Mouse (Mus musculus) gastrocnemius, postnatal 14 days (tissue): ENCODE measurements at regions not wholly inside any gene's neighbourhood (a gene's known extent, or its start where the extent isn't known, plus 50 kb on each side); places are given as distances from the start of the nearest gene placed in this dataset.

Experiments used
- DNase-seq: peaks from one replicate; pipeline ENCODE4 v3.0.0; 2021; ENCODE audit warnings: mixed read lengths
- intact Hi-C: fragments of 180-260 bp; cut with DNase I; formaldehyde crosslinking; loops from one replicate; pipeline ENCODE4 v1.15.1; 2025; ENCODE audit warnings: low total_unique reads

DNA sequence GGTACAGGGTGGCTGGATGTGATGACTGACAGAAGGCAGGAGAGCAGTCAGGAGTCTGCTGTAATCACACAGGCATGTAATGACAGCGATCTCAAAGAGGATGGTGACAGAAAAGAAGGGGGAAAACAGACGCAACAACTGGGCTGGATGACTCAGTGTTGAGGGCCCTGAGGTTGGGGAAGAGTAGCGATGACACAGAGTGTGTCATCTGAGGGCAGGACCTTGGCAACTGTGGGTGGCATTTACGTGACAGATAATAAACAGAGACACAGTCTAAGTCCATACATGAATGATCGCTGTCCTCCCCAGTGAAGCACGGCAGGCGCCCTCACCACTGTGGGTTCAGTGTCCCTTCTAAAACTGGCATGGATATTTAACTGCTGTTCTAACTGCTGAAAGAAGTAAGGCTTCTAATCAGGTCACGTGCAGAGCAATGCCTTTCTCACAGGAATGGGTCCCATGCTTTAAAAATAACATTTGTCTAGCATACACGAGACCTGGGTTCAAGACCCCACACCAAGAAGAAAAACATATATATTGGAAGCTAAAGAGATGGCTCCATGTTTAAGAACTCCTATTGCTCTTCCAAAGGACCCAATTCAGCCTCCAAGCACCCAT is 163.8 kb upstream of the Zfp703 start:
- no peak for DNase-seq
- intact Hi-C loops: no loop called here

GRCm38 (mm10) chr8:26815020-26815584 is 162.0 kb upstream of the Zfp703 start:
- intact Hi-C loops: no loop called here
- DNase-seq: no peak

DNA sequence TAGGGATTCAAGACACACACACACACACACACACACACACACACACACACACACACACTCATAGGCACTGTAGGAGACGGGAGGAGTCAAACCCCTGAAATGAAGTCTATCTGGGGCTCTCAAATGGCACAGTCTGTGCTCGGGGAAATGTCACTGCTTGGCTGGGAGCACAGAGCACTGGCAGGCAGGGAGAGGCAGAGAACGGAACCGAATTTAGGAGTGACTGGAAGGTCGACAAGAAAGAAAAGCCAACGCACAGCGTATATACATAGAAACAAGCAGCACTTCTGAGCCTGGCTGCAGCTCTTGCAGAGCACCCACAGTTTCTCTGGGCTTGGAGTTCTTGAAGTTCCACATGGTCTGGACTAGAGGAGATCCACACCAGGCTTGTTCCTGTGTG is 160.1 kb upstream of the Zfp703 start:
- intact Hi-C loops: no loop called here
- DNase-seq: no peak

- DNase-seq: no peak
- intact Hi-C loops: no loop called here
Observed at GRCm38 (mm10) chr8:26824189-26824941, 152.8 kb upstream of the Zfp703 start.

DNA sequence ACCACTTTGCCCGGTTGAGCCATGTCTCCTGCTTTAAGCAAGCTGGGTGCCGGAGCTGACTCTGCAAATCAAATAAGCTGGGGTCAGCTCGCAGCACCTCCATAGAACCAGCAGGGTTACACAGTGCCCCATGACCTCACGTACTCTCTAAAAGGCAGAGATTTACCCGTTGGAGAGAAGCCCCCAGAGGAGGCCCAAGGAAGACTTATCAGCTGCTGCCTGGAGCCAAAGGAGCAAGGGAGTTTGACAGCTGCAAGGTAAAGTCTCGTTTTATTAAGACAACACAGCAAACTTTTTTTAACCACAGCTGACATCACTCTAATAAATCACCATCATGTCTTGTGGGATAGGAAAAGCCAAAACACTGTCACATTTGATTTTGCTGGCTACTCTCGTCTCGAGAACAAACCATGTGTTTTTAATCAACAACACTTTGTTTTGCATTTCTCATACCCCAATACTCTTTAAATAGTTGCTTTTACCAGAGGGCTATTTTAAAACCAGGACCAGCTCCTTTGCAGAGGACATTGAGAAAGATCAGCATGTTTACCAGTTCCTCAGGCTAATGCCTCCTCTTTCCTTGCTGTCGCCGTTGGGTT is 148.7 kb upstream of the Zfp703 start:
- DNase-seq: no peak
- intact Hi-C loops: no loop called here

GRCm38 (mm10) chr8:26829313-26829712 is 147.8 kb upstream of the Zfp703 start:
- no peak for DNase-seq
- intact Hi-C loops: no loop called here

GRCm38 (mm10) chr8:26831148-26831547 is 146.0 kb upstream of the Zfp703 start:
- DNase-seq: no peak
- intact Hi-C loops: no loop called here

GRCm38 (mm10) chr8:26831790-26832189 is 145.3 kb upstream of the Zfp703 start:
- no peak for DNase-seq

GRCm38 (mm10) chr8:26832546-26832945 is 144.6 kb upstream of the Zfp703 start:
- intact Hi-C loops: no loop called here
- no peak for DNase-seq

More at GRCm38 (mm10) chr8:26831790-26832189, 145.3 kb upstream of the Zfp703 start:
- intact Hi-C loops: no loop called here

GRCm38 (mm10) chr8:26833297-26833696 is 143.8 kb upstream of the Zfp703 start:
- intact Hi-C loops: no loop called here
- no peak for DNase-seq

GRCm38 (mm10) chr8:26833784-26834183 is 143.3 kb upstream of the Zfp703 start:
- intact Hi-C loops: no loop called here
- DNase-seq: no peak

GRCm38 (mm10) chr8:26834604-26835003 is 142.5 kb upstream of the Zfp703 start:
- no peak for DNase-seq
- intact Hi-C loops: no loop called here

- no peak for DNase-seq
- intact Hi-C loops: no loop called here
Observed at GRCm38 (mm10) chr8:26835076-26835475, 142.0 kb upstream of the Zfp703 start.

DNA sequence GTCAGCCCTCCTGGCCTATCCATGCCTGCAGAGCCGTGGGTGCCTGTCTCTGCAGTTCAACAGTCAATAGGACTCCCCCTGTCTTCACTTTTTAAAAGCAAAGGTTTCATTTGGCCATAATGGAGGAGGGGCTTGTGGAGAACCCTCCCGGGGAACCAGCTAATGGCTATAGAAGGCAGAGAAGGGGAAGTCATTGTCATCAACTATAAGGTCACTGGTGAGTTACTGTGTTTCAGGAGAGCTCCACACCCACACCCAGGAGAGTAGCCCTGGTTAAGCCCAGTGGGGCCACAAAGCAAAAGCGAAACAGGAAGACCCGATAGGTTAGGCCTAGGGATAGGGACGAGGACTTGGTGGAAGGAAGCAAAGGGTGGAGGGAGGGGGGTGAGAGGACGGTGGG is 141.5 kb upstream of the Zfp703 start:
- no peak for DNase-seq
- intact Hi-C loops: no loop called here

- intact Hi-C loops: no loop called here
- DNase-seq: no peak
Observed at GRCm38 (mm10) chr8:26836552-26836951, 140.6 kb upstream of the Zfp703 start.

- peak; percentile 40 for DNase-seq
- intact Hi-C loops: no loop called here
Observed at GRCm38 (mm10) chr8:26840286-26840685, 136.8 kb upstream of the Zfp703 start.

DNA sequence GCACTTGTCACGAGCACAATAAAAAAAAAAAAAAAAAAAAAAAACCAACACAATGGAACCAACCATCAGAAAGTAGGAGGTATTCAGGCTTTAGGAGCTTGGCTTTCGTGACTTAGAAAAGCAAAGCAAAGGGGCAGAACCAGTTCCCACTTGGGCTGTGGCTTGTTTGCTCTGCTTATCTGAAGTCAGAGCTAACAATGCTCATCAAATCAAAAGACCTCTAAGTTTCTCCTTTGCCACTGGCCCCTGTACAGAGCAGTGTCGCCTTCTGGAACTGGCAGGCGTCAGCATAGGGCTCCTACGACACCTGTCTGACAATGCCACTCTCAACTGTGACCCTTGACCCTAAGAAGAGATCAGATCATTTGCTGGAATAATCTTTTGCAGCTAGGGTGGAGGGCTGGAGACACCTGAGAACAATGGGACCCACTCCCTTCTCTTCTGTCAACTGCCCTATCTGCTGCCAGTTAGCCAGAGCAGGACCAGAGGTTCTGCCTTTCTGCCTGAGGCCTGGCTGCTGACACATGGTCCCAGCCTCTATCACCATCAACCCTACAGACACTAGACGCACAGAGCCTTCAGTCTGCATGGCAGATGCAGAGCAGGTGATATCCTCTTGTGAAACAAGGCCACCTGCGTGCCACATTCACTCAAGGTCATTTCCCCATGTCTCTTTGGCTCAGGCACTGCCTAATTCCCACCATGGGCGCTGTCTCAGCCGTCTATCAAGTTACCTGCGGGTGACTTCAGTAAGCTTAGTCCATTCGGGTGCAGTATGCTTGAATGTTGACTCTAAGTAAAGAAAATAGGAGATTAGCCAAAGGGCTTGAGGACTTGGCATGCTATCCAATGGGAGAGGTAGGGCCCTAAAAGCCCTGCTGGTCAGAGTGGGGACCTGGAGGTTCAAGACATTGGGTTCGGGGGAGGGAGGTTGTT is 136.1 kb upstream of the Zfp703 start:
- intact Hi-C loops: no loop called here
- no peak for DNase-seq

DNA sequence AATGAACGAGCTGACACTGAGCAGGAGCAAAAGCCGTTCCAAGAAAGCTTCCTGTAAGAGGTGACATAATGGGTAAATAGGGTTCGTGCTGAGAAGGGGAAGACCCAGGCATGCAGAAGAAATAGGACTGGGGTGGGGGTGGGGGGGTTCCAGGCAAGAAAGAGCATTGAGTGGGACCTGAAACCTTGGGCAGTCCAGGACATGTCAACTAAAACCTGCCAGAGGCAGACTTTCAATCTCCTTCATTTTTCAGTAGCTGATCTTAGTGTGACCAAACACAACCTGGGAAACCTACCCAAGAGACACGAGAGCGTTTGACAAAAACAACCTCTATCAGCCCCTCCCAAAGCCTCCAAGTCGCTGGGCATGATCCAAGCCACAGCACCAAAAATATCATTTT is 133.4 kb upstream of the Zfp703 start:
- no peak for DNase-seq
- intact Hi-C loops: no loop called here

DNA sequence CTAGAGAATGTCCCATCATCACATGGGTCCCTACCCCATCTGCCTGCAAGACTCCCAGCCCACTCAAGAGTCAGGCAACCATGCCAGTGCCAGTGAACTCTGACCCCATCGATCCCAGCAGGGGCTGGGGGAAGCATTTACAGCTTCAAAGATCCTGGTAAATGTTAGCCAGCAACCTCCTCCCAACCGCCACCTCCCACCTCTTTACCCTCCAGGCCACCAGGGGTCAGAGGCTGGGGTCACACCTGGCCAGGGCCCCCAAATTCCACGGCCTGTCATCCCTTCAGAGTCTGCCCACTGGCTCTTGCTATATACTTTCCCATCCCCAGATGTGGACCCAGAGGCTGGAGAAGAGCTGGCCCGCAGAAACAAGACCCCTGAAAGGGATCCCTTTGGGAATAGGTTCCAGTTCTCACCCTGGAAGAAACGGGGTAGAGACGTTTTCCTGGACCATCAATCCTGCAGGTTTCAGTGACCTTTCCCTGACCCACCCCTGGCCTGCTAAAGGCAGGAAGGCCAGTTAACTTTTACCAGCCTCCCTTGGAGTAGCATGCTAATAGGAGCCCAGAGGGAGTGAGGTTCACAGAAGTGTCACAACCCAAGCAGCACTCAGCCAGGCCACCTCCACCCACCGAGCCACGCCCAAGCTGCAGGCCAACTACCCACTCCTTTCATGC is 132.9 kb upstream of the Zfp703 start:
- intact Hi-C loops: no loop called here
- DNase-seq: no peak
